ENCODE assay signal across 34 mouse cellular contexts in genomic region chr9:96027913-96028312, GRCm38 (mm10).
"Had no signal": no experiment of that assay in that cellular context is flagged by ENCODE, and none has a peak within 500 bp of the region (broad histone marks: within the 10 kb centered on the region; RNA-seq: fewer than 3 reads in every experiment).

No protein-coding gene starts in this region.

- H3K9ac ChIP-seq: heart, embryonic 12.5 days; heart, embryonic 13.5 days; heart, embryonic 15.5 days; hindbrain, embryonic 12.5 days; hindbrain, embryonic 13.5 days; hindbrain, embryonic 14.5 days; hindbrain, embryonic 15.5 days; intestine, embryonic 15.5 days had no signal

- DNase-seq: heart, postnatal 10 days; heart, postnatal 14 days; heart, postnatal 36 days; heart, postnatal 4 days; kidney, adult 11 months; kidney, adult 18-20 months; kidney, adult 2 months; kidney, adult 8-10 months; kidney, adult 9 months; kidney, postnatal 10 days; kidney, postnatal 14 days; kidney, postnatal 25 days; kidney, postnatal 36 days; kidney, postnatal 4 days; layer of hippocampus, adult 9-11 months; layer of hippocampus, postnatal 36 days had no signal

- ATAC-seq: hindbrain, embryonic 16.5 days; hindbrain, postnatal 0 days; inflammation-experienced regulatory T-cells, adult 6 months; intestine, embryonic 15.5 days; intestine, embryonic 16.5 days; intestine, postnatal 0 days had no signal

- H3K27me3 ChIP-seq: heart, embryonic 12.5 days; heart, embryonic 13.5 days; heart, embryonic 15.5 days; hindbrain, embryonic 12.5 days; hindbrain, embryonic 13.5 days; hindbrain, embryonic 15.5 days; intestine, embryonic 15.5 days; kidney, embryonic 15.5 days had no signal

- H3K4me2 ChIP-seq: heart, embryonic 12.5 days; heart, embryonic 13.5 days; heart, embryonic 15.5 days; hindbrain, embryonic 12.5 days; hindbrain, embryonic 13.5 days; hindbrain, embryonic 14.5 days; hindbrain, embryonic 15.5 days; intestine, embryonic 15.5 days; kidney, embryonic 15.5 days had no signal

- H3K4me3 ChIP-seq: heart, embryonic 12.5 days; heart, embryonic 13.5 days; heart, embryonic 15.5 days; hindbrain, embryonic 10.5 days; hindbrain, embryonic 12.5 days; hindbrain, embryonic 13.5 days; hindbrain, embryonic 15.5 days; intestine, embryonic 15.5 days; kidney, embryonic 15.5 days; layer of hippocampus, adult 2 months; left cerebral cortex, adult 2 months had no signal

- H3K27ac ChIP-seq: heart, embryonic 13.5 days; heart, embryonic 15.5 days; hindbrain, embryonic 10.5 days; hindbrain, embryonic 12.5 days; hindbrain, embryonic 13.5 days; hindbrain, embryonic 14.5 days; hindbrain, embryonic 15.5 days; hindbrain, postnatal 0 days; intestine, embryonic 15.5 days; kidney, embryonic 15.5 days; kidney, postnatal 0 days; layer of hippocampus, adult 2 months; left cerebral cortex, adult 2 months had no signal

- H3K4me1 ChIP-seq: heart, embryonic 12.5 days; heart, embryonic 13.5 days; heart, embryonic 15.5 days; hindbrain, embryonic 10.5 days; hindbrain, embryonic 12.5 days; hindbrain, embryonic 13.5 days; hindbrain, embryonic 15.5 days; intestine, embryonic 15.5 days; kidney, embryonic 15.5 days had no signal

- H3K9me3 ChIP-seq: heart, embryonic 12.5 days; heart, embryonic 13.5 days; heart, embryonic 15.5 days; hindbrain, embryonic 10.5 days; hindbrain, embryonic 12.5 days; hindbrain, embryonic 13.5 days; hindbrain, embryonic 15.5 days; intestine, embryonic 15.5 days; kidney, embryonic 15.5 days had no signal
